Mouse (Mus musculus): ENCODE measurements at regions not wholly inside any gene's neighbourhood (a gene's known extent, or its start where the extent isn't known, plus 50 kb on each side); places are given as distances from the start of the nearest gene placed in this dataset.

DNA sequence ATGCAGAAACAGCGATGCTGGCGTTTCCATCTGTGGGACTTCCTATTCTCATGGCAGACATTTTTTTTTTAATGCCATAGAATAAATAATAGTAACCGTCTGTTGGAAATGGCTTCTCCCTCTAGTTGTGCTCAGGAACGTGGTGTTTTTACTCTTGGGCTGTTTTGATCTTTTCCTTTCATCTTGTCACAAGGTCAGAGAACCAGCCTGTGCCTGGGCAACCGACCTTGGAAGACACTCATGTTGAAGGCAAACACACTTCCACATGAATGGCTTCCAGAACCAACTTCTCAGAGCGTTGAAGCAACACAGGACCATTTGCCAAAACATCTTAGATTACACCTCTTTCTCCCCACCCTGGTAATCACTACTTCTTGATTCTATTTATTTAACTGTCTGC, 137.9 kb upstream of the Mast4 start:
- DNase-seq (ENCODE audit: low read depth) = no peak

DNA sequence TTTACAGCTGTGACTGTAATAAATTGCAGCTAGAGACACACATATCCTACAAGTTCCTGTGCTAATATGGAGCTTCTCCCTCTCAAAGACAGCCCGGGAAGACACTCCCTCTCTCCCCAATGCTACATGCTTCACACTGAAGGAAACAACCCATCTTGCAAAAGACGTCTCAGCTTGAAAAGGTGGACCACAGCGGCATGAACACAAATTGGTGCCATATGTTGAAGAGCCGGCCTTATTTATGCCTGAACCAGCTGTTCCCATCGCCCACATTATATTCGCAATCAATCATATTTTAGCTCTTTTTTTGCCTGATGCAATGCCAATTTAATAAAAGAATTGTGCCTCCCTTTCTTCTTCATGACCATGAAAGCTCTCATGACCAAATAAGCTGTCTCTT, 135.8 kb upstream of the Mast4 start:
- DNase-seq (ENCODE audit: low read depth) = peak; percentile 34

DNA sequence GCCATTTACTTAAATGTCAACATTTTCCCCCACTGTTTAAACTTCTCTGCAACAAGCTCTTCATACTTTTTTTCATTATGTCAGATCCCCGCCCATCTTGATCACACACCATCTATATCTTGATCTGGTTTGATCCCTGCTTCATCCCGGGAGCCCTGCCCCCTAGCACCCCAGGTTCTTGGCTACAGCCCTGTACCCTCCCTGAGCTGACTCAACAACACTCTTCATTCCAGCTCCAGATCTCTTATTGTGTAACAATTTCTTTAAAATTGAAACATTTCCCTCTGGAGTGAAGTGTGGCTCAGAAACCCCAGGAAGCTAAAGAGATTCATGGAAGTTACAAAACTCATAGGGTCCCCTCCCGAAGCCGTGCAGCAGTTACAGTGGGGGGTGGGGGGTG, 126.2 kb upstream of the Mast4 start:
- DNase-seq (ENCODE audit: low read depth) = peak; percentile 36

GRCm38 (mm10) chr13:103459486-103460147, 125.3 kb upstream of the Mast4 start:
- DNase-seq (ENCODE audit: low read depth) = no peak

DNA sequence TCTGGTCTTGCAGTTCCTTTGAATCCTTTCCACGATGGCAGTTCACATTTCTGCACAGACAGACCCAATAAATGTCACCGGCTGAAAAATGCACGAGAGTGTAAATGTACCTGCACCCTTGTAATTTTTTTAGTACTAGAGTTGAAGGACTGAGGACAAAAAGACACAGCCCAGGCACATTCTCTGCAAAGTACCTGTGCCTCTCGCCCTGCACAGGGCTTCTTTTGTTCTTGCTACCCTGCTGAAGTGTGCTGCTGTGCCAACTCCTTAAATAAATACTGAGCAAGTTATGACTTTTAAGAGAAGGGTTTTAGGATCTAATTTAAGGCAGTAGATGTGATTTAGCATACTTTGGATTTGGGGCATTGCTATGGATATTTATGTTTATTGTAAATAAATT, 118.5 kb upstream of the Mast4 start:
- DNase-seq (ENCODE audit: low read depth) = no peak

DNA sequence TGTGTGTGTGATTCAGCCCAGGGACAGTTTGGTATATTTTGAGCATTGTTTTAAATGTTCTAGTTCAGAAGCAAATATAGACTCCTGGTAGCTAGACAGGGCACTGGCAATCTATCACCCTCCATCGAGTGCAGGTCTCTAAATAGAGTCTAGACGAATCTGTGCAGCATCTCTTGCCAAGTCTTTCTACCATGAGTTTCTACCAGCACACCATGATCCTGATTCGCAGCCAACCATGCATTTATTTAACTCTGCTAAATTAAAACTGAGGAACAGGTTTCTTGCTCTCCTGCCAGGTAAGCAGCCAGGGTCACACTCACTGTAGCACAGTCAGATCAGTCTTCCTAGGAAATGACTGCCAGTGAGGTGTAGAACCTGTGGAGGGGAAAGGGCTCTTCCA, 96.3 kb upstream of the Mast4 start:
- no peak for DNase-seq (ENCODE audit: low read depth)

DNA sequence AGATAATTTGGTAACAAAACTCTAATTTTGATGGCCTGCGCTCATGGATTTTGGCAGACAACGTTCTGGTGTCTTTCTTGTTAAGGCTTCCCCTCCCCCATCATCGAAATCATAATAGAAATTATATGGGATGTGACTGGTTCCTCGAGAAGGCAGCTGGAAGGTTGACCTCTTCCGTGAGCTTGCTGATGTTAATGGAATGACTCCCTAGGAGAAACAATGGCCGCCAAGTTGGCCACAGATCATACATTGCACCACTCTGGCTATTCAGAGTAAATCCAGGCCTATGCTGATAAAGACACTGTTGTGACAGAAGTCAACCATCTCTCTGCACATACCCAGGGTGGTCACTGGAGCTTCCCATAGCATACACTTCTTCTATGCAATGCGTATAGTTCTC, 89.7 kb upstream of the Mast4 start:
- peak; percentile 37 for DNase-seq (ENCODE audit: low read depth)

- DNase-seq (ENCODE audit: low read depth) = peak; percentile 24
Observed at GRCm38 (mm10) chr13:103423417-103423816, 89.1 kb upstream of the Mast4 start.

GRCm38 (mm10) chr13:103422997-103423396, 88.7 kb upstream of the Mast4 start:
- no peak for DNase-seq (ENCODE audit: low read depth)

DNA sequence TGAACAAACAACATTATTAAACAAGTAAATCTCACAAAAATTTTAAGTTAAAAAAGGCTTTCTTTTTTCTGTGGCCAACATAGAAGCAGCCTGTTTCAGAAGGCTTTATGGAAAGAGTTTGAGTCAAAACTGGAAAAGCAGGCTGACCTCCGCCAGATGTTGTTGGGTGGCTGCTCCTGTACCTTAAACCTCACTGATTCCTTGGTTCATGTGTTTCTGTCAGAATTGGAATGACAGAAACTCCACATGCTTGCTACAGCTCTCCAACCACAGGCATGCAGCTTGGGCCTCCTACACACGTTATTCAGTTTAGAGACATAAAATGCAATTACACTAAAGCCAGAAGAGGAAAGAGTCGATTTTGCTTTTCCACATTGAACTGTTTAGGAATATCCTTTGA, 84.8 kb upstream of the Mast4 start:
- DNase-seq (ENCODE audit: low read depth) = peak; percentile 2

- DNase-seq (ENCODE audit: low read depth) = no peak
Observed at GRCm38 (mm10) chr13:103417256-103417655, 83.0 kb upstream of the Mast4 start.

DNA sequence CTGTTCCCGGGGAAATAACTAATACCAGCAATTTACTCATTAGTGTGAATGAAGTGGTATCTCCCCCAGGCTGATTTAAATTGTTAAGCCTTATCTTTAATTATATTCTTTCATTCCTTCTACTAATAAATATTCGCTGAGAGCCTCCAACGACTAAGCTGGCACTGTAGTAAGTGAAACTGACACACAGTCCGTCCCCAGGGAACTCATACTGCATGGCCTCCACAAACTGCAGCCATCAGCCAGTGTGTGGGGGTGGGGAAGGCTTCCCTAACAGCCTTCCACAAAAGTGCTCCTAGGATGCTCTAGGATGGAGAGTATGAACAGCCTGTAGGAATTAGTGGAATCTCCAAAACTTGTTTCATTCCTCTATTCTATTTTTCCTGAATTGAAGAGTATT, 81.0 kb upstream of the Mast4 start:
- DNase-seq (ENCODE audit: low read depth) = no peak

DNA sequence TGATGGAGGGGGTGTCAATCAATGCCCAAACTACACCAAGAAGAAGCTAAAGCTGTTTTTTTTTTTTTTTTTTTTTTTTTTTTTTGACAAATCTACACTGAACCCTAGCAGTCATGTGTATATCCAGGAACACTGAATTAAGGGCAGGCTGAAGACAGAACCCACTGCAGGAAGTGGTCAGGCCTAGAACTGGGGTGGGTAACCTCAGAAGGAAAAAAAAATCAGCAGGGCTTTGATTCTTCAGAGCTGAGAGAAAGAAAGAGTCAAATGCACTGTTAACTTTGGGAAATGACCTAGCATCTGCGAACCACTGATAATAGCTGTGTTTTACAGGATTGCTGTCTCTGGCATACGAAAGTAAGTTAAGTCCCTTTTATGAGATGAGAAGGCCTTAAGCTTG, 78.3 kb upstream of the Mast4 start:
- no peak for DNase-seq (ENCODE audit: low read depth)

DNA sequence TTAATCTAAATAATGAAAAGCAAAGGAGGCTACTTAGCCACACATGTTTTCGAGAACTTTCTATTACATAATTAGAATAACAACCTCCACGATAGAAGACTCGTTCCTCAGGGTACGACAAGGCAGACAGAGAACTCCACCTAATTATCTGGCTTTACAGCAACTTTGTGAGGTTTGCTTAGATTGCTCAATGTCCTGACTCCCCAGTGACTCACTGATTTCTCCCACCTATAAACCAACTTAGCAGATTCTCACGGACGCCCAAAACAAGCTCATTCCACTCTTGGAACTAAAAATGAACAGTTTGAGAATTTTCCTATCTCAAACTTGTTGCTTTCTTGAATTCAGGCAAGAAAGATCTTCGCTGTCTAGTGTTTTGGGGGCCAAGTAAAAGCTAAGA, 75.0 kb upstream of the Mast4 start:
- DNase-seq (ENCODE audit: low read depth) = peak; percentile 52

DNA sequence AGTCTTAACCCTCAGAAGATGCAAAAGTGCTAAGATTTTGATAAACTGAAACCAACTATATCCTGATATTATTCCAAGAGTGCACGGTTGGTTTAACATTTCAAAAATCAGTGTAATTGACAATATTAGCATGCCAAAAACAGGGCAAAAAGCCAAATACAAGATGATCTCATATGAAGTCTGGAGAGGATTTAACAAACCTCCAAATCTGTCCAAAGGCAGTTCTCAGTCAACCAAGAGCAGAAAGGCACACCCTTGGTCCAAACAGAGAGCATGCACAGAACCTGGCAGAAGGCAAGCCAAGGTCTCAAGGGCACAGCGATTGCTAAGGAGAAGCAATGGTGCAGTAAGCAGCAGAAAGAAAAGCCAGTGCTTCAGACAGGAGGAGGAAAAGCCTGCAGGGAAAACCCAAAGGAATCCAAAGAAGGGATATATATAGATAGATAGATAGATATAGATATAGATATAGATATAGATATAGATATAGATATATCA, 62.3 kb upstream of the Mast4 start:
- peak; percentile 55 for DNase-seq (ENCODE audit: low read depth)

- no peak for DNase-seq (ENCODE audit: low read depth)
Observed at GRCm38 (mm10) chr13:103396099-103396498, 61.8 kb upstream of the Mast4 start.

GRCm38 (mm10) chr13:103392581-103392980, 58.3 kb upstream of the Mast4 start:
- DNase-seq (ENCODE audit: low read depth) = no peak

GRCm38 (mm10) chr13:103391396-103391795, 57.1 kb upstream of the Mast4 start:
- no peak for DNase-seq (ENCODE audit: low read depth)

DNA sequence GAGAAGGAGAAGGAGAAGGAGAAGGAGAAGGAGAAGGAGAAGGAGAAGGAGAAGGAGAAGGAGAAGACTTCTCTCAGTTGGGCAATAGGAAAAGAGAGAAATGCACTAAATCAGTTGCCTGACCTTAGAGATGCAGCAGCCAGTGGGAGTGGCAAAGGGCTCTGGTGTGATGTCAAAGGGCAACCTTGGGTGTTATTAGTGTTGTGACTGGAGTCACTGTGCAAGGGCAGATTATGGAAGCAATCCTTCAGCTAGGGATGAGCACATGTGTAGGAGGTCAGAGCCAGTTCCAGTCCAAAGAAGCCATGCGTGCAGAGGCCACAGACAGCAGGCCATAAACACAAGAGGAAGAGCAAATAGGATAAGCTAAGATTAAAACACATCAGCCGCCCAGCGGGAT, 56.7 kb upstream of the Mast4 start:
- DNase-seq (ENCODE audit: low read depth) = no peak

GRCm38 (mm10) chr13:103386948-103387347, 52.7 kb upstream of the Mast4 start:
- DNase-seq (ENCODE audit: low read depth) = peak; percentile 71

Measured in NIH3T3 (cell line).